Mouse (Mus musculus): ENCODE measurements at regions not wholly inside any gene's neighbourhood (a gene's known extent, or its start where the extent isn't known, plus 50 kb on each side); places are given as distances from the start of the nearest gene placed in this dataset.

GRCm38 (mm10) chr3:149993199-149993598, 1002.8 kb upstream of the Adgrl2 start:
- no peaks in the 10 kb centered on the region for H3K9me3 ChIP-seq
- H3K4me2 ChIP-seq = no peak overlapping the region
- H3K4me1 ChIP-seq = no peaks in the 10 kb centered on the region
- no peak overlapping the region for H3K9ac ChIP-seq
- no peak overlapping the region for H3K4me3 ChIP-seq
- H3K36me3 ChIP-seq (replicated peaks) = no peaks in the 10 kb centered on the region
- no peak for ATAC-seq (replicated peaks)
- WGBS = 63% methylated on average over 4 of the region's 4 CpGs
- no peaks in the 10 kb centered on the region for H3K27me3 ChIP-seq (replicated peaks)
- no peak overlapping the region for H3K27ac ChIP-seq

- 83% methylated on average over 1 of the region's 1 CpGs for WGBS
- H3K4me1 ChIP-seq = no peaks in the 10 kb centered on the region
- H3K36me3 ChIP-seq (replicated peaks) = no peaks in the 10 kb centered on the region
- ATAC-seq (replicated peaks) = no peak
- no peak overlapping the region for H3K9ac ChIP-seq
- no peaks in the 10 kb centered on the region for H3K9me3 ChIP-seq
- H3K4me2 ChIP-seq = no peak overlapping the region
- H3K27me3 ChIP-seq (replicated peaks) = no peaks in the 10 kb centered on the region
- no peak overlapping the region for H3K27ac ChIP-seq
- H3K4me3 ChIP-seq = no peak overlapping the region
These were observed 997.4 kb upstream of the Adgrl2 start for GRCm38 (mm10) chr3:149987801-149988200.

- H3K4me2 ChIP-seq = no peak overlapping the region
- no peak overlapping the region for H3K9ac ChIP-seq
- no peaks in the 10 kb centered on the region for H3K9me3 ChIP-seq
- H3K36me3 ChIP-seq (replicated peaks) = no peaks in the 10 kb centered on the region
- ATAC-seq (replicated peaks) = no peak
- no peaks in the 10 kb centered on the region for H3K4me1 ChIP-seq
- no peak overlapping the region for H3K27ac ChIP-seq
- WGBS = 63% methylated on average over 2 of the region's 2 CpGs
- H3K27me3 ChIP-seq (replicated peaks) = no peaks in the 10 kb centered on the region
- no peak overlapping the region for H3K4me3 ChIP-seq
These were observed 966.6 kb upstream of the Adgrl2 start for GRCm38 (mm10) chr3:149956993-149957392.

GRCm38 (mm10) chr3:149936197-149936596, 945.8 kb upstream of the Adgrl2 start:
- H3K4me3 ChIP-seq = no peak overlapping the region
- no peak overlapping the region for H3K4me2 ChIP-seq
- H3K27ac ChIP-seq = no peak overlapping the region
- H3K4me1 ChIP-seq = no peaks in the 10 kb centered on the region
- H3K36me3 ChIP-seq (replicated peaks) = no peaks in the 10 kb centered on the region
- no peaks in the 10 kb centered on the region for H3K9me3 ChIP-seq
- WGBS = 80% methylated on average over 9 of the region's 9 CpGs
- ATAC-seq (replicated peaks) = no peak
- H3K27me3 ChIP-seq (replicated peaks) = no peaks in the 10 kb centered on the region
- H3K9ac ChIP-seq = no peak overlapping the region

GRCm38 (mm10) chr3:149934832-149935231, 944.5 kb upstream of the Adgrl2 start:
- no peaks in the 10 kb centered on the region for H3K27me3 ChIP-seq (replicated peaks)
- H3K9me3 ChIP-seq = no peaks in the 10 kb centered on the region
- no peak overlapping the region for H3K27ac ChIP-seq
- H3K4me1 ChIP-seq = no peaks in the 10 kb centered on the region
- H3K36me3 ChIP-seq (replicated peaks) = no peaks in the 10 kb centered on the region
- H3K4me3 ChIP-seq = no peak overlapping the region
- WGBS = 89% methylated on average over 4 of the region's 4 CpGs
- no peak overlapping the region for H3K4me2 ChIP-seq
- ATAC-seq (replicated peaks) = no peak
- no peak overlapping the region for H3K9ac ChIP-seq

- Histone ChIP-seq H3K4me3 (no peak overlapping the region), H3K4me1 (no peaks in the 10 kb centered on the region), H3K27me3 (replicated peaks) (no peaks in the 10 kb centered on the region), H3K36me3 (replicated peaks) (no peaks in the 10 kb centered on the region), H3K9ac (no peak overlapping the region), H3K9me3 (no peaks in the 10 kb centered on the region), H3K4me2 (no peak overlapping the region), H3K27ac (no peak overlapping the region)
- 87% methylated on average over 10 of the region's 10 CpGs for WGBS
- no peak for ATAC-seq (replicated peaks)
These were observed 938.4 kb upstream of the Adgrl2 start for GRCm38 (mm10) chr3:149928456-149929360.

- Histone ChIP-seq H3K4me2 (no peak overlapping the region), H3K36me3 (replicated peaks) (no peaks in the 10 kb centered on the region), H3K4me3 (no peak overlapping the region), H3K9ac (no peak overlapping the region), H3K9me3 (no peaks in the 10 kb centered on the region), H3K27ac (no peak overlapping the region), H3K4me1 (no peaks in the 10 kb centered on the region), H3K27me3 (replicated peaks) (no peaks in the 10 kb centered on the region)
- WGBS = 80% methylated on average over 2 of the region's 2 CpGs
- no peak for ATAC-seq (replicated peaks)
These were observed 929.9 kb upstream of the Adgrl2 start for GRCm38 (mm10) chr3:149920206-149920605.

- H3K4me3 ChIP-seq = no peak overlapping the region
- ATAC-seq (replicated peaks) = no peak
- H3K4me2 ChIP-seq = no peak overlapping the region
- 63% methylated on average over 5 of the region's 5 CpGs for WGBS
- no peak overlapping the region for H3K27ac ChIP-seq
- no peaks in the 10 kb centered on the region for H3K4me1 ChIP-seq
- H3K9me3 ChIP-seq = no peaks in the 10 kb centered on the region
- no peaks in the 10 kb centered on the region for H3K27me3 ChIP-seq (replicated peaks)
- H3K9ac ChIP-seq = no peak overlapping the region
- H3K36me3 ChIP-seq (replicated peaks) = no peaks in the 10 kb centered on the region
These were observed 927.8 kb upstream of the Adgrl2 start for GRCm38 (mm10) chr3:149918201-149918600.

- no peak overlapping the region for H3K4me2 ChIP-seq
- H3K4me3 ChIP-seq = no peak overlapping the region
- no peaks in the 10 kb centered on the region for H3K36me3 ChIP-seq (replicated peaks)
- no peak overlapping the region for H3K27ac ChIP-seq
- H3K9ac ChIP-seq = no peak overlapping the region
- no peaks in the 10 kb centered on the region for H3K27me3 ChIP-seq (replicated peaks)
- no peaks in the 10 kb centered on the region for H3K9me3 ChIP-seq
- WGBS = 86% methylated on average over 8 of the region's 8 CpGs
- H3K4me1 ChIP-seq = no peaks in the 10 kb centered on the region
- ATAC-seq (replicated peaks) = no peak
These were observed 920.4 kb upstream of the Adgrl2 start for GRCm38 (mm10) chr3:149910721-149911120.

- Histone ChIP-seq H3K36me3 (replicated peaks) (no peaks in the 10 kb centered on the region), H3K27ac (no peak overlapping the region), H3K4me1 (no peaks in the 10 kb centered on the region), H3K27me3 (replicated peaks) (no peaks in the 10 kb centered on the region), H3K9me3 (no peaks in the 10 kb centered on the region), H3K9ac (no peak overlapping the region), H3K4me2 (no peak overlapping the region), H3K4me3 (no peak overlapping the region)
- 42% methylated on average over 5 of the region's 5 CpGs for WGBS
- no peak for ATAC-seq (replicated peaks)
These were observed 911.4 kb upstream of the Adgrl2 start for GRCm38 (mm10) chr3:149901783-149902182.

GRCm38 (mm10) chr3:149876553-149876952, 886.2 kb upstream of the Adgrl2 start:
- no peak for ATAC-seq (replicated peaks)
- Histone ChIP-seq H3K36me3 (replicated peaks) (no peaks in the 10 kb centered on the region), H3K27me3 (replicated peaks) (no peaks in the 10 kb centered on the region), H3K27ac (no peak overlapping the region), H3K4me2 (no peak overlapping the region), H3K9me3 (no peaks in the 10 kb centered on the region), H3K4me1 (no peaks in the 10 kb centered on the region), H3K4me3 (no peak overlapping the region), H3K9ac (no peak overlapping the region)
- WGBS = 89% methylated on average over 1 of the region's 1 CpGs

- no peak overlapping the region for H3K4me2 ChIP-seq
- WGBS = 88% methylated on average over 2 of the region's 2 CpGs
- H3K4me3 ChIP-seq = no peak overlapping the region
- no peak overlapping the region for H3K9ac ChIP-seq
- no peaks in the 10 kb centered on the region for H3K9me3 ChIP-seq
- ATAC-seq (replicated peaks) = no peak
- no peaks in the 10 kb centered on the region for H3K4me1 ChIP-seq
- no peaks in the 10 kb centered on the region for H3K27me3 ChIP-seq (replicated peaks)
- no peaks in the 10 kb centered on the region for H3K36me3 ChIP-seq (replicated peaks)
- no peak overlapping the region for H3K27ac ChIP-seq
These were observed 875.6 kb upstream of the Adgrl2 start for GRCm38 (mm10) chr3:149865945-149866344.

- no peak overlapping the region for H3K9ac ChIP-seq
- no peaks in the 10 kb centered on the region for H3K36me3 ChIP-seq (replicated peaks)
- H3K9me3 ChIP-seq = no peaks in the 10 kb centered on the region
- 70% methylated on average over 7 of the region's 7 CpGs for WGBS
- H3K27ac ChIP-seq = no peak overlapping the region
- H3K4me2 ChIP-seq = no peak overlapping the region
- H3K4me1 ChIP-seq = peaks cover 7% of the 10 kb centered on the region
- no peak for ATAC-seq (replicated peaks)
- no peak overlapping the region for H3K4me3 ChIP-seq
- no peaks in the 10 kb centered on the region for H3K27me3 ChIP-seq (replicated peaks)
These were observed 856.7 kb upstream of the Adgrl2 start for GRCm38 (mm10) chr3:149846941-149847539.

All from midbrain, embryonic 15.5 days (tissue).